Comparison of ENCODE assay signal across 31 mouse cellular contexts in genomic region chr2:63459112-63459511, GRCm38 (mm10).
"Had no signal": no experiment of that assay in that cellular context is flagged by ENCODE, and none has a peak within 500 bp of the region (broad histone marks: within the 10 kb centered on the region; RNA-seq: fewer than 3 reads in every experiment).

No protein-coding gene starts in this region.

- H3K27me3 ChIP-seq: heart, embryonic 12.5 days; heart, embryonic 13.5 days; heart, embryonic 15.5 days; hindbrain, embryonic 12.5 days; hindbrain, embryonic 13.5 days; hindbrain, embryonic 15.5 days; intestine, embryonic 15.5 days; kidney, embryonic 15.5 days had no signal

- H3K4me2 ChIP-seq: heart, embryonic 11.5 days; heart, embryonic 12.5 days; heart, embryonic 13.5 days; heart, embryonic 15.5 days; hindbrain, embryonic 12.5 days; hindbrain, embryonic 13.5 days; hindbrain, embryonic 14.5 days; hindbrain, embryonic 15.5 days; intestine, embryonic 15.5 days; kidney, embryonic 15.5 days had no signal

- H3K4me1 ChIP-seq: hindbrain, embryonic 10.5 days; hindbrain, embryonic 12.5 days; hindbrain, embryonic 13.5 days; hindbrain, embryonic 15.5 days had no signal

- H3K9ac ChIP-seq: heart, embryonic 12.5 days; heart, embryonic 13.5 days; heart, embryonic 15.5 days; hindbrain, embryonic 12.5 days; hindbrain, embryonic 13.5 days; hindbrain, embryonic 14.5 days; hindbrain, embryonic 15.5 days; intestine, embryonic 15.5 days; kidney, embryonic 15.5 days had no signal

- H3K36me3 ChIP-seq: heart, embryonic 12.5 days; heart, embryonic 13.5 days; heart, embryonic 15.5 days; hindbrain, embryonic 10.5 days; hindbrain, embryonic 12.5 days; hindbrain, embryonic 13.5 days; hindbrain, embryonic 15.5 days; intestine, embryonic 15.5 days; kidney, embryonic 15.5 days had no signal

- H3K9me3 ChIP-seq: heart, embryonic 12.5 days; heart, embryonic 13.5 days; heart, embryonic 15.5 days; hindbrain, embryonic 10.5 days; hindbrain, embryonic 12.5 days; hindbrain, embryonic 13.5 days; hindbrain, embryonic 15.5 days; intestine, embryonic 15.5 days; kidney, embryonic 15.5 days had no signal

- DNase-seq: heart, postnatal 10 days; heart, postnatal 14 days; heart, postnatal 36 days; heart, postnatal 4 days; kidney, adult 11 months; kidney, adult 18-20 months; kidney, adult 2 months; kidney, adult 8-10 months; kidney, adult 9 months; kidney, postnatal 10 days; kidney, postnatal 14 days; kidney, postnatal 25 days; kidney, postnatal 36 days; kidney, postnatal 4 days; layer of hippocampus, adult 9-11 months; layer of hippocampus, postnatal 36 days had no signal

- H3K4me3 ChIP-seq: heart, embryonic 12.5 days; heart, embryonic 13.5 days; heart, embryonic 15.5 days; hindbrain, embryonic 10.5 days; hindbrain, embryonic 12.5 days; hindbrain, embryonic 13.5 days; hindbrain, embryonic 15.5 days; intestine, embryonic 15.5 days; kidney, embryonic 15.5 days; layer of hippocampus, adult 2 months; left cerebral cortex, adult 2 months had no signal

- H3K27ac ChIP-seq: heart, embryonic 13.5 days; heart, embryonic 15.5 days; hindbrain, embryonic 10.5 days; hindbrain, embryonic 12.5 days; hindbrain, embryonic 13.5 days; hindbrain, embryonic 14.5 days; hindbrain, embryonic 15.5 days; hindbrain, postnatal 0 days; intestine, embryonic 15.5 days; kidney, embryonic 15.5 days; kidney, postnatal 0 days; layer of hippocampus, adult 2 months; left cerebral cortex, adult 2 months had no signal
